Mouse (Mus musculus) forebrain, postnatal 0 days (tissue): ENCODE measurements around the gene Smg9. TPM values are rescaled to one million over a fixed set of nuclear protein-coding genes. Genes with fewer than 3 reads are reported as not detected.

Source experiments
- ATAC-seq: fragments of 200-750 bp; cut with Nextera tagmentation; 2 replicates; pipeline ENCODE4 v1.8.0; 2017; ENCODE audit warnings: mild to moderate bottlenecking, moderate library complexity
- DNase-seq: peaks from one replicate; pipeline ENCODE4 v3.0.0-alpha.2; 2015
- H3K27ac ChIP-seq: fragments of 300-500 bp; sonication (generic); 2 replicates; pipeline ENCODE4 v1.5.1; 2014; ENCODE audit warnings: low read depth, mild to moderate bottlenecking, antibody characterized with exemption, low read length, moderate library complexity, mixed read lengths
- H3K27me3 ChIP-seq: fragments of 300-500 bp; sonication (generic); 2 replicates; pipeline ENCODE4 v1.6.1; 2014; ENCODE audit warnings: mild to moderate bottlenecking, low read length, mixed read lengths; ENCODE audit not compliant: insufficient read depth
- H3K36me3 ChIP-seq: fragments of 300-500 bp; sonication (generic); 2 replicates; pipeline ENCODE4 v1.6.1; 2014; ENCODE audit warnings: mild to moderate bottlenecking, moderate library complexity; ENCODE audit not compliant: insufficient read depth
- H3K4me1 ChIP-seq: fragments of 300-500 bp; sonication (generic); 2 replicates; pipeline ENCODE4 v1.6.1; 2014; ENCODE audit warnings: antibody characterized with exemption; ENCODE audit not compliant: insufficient read depth
- H3K4me2 ChIP-seq: fragments of 300-500 bp; sonication (generic); 2 replicates; pipeline ENCODE4 v1.6.1; 2014; ENCODE audit warnings: low read depth, mild to moderate bottlenecking, moderate library complexity
- H3K4me3 ChIP-seq: fragments of 300-500 bp; sonication (generic); 2 replicates; pipeline ENCODE4 v1.5.1; 2014; ENCODE audit warnings: low read depth, low read length, mixed read lengths
- H3K9ac ChIP-seq: fragments of 300-500 bp; sonication (generic); 2 replicates; pipeline ENCODE4 v1.6.1; 2014; ENCODE audit warnings: mild to moderate bottlenecking
- H3K9me3 ChIP-seq: fragments of 300-500 bp; sonication (generic); 2 replicates; pipeline ENCODE4 v1.6.1; 2016; ENCODE audit warnings: low read length
- CTCF ChIP-seq: sonication (generic); IDR thresholded peaks from 2 replicates; pipeline ENCODE4 v1.5.1; 2016; ENCODE audit warnings: antibody characterized with exemption, control low read depth, low read depth
- whole genome bisulfite sequencing: fragments of 180-500 bp; shearing (Covaris S2); extraction: QIAGEN DNeasy Blood & Tissue Kit; methylation state at CpG from one replicate; pipeline ENCODE4 v1.1.7; 2014; 5-methylcytosine and 5-hydroxymethylcytosine counted together
- polyA plus RNA-seq: library from polyadenylated mRNA; unstranded; fragments of >200 nt; fragmentation: Nextera tagmentation; extraction: Ambion mirVana; gene quantifications from 2 replicates; pipeline ENCODE4 v1.2.1, GENCODE M21; 2015
- total RNA-seq: library from RNA; depleted of rRNA; stranded (reverse); fragments of >200 nt; gene quantifications from 2 replicates; pipeline ENCODE4 v1.2.3, GENCODE M21; 2014

The Smg9 gene
- total and polyA plus RNA-seq, 2 experiments from 2014 or later: 28.5 to 31.8 TPM

DNA sequence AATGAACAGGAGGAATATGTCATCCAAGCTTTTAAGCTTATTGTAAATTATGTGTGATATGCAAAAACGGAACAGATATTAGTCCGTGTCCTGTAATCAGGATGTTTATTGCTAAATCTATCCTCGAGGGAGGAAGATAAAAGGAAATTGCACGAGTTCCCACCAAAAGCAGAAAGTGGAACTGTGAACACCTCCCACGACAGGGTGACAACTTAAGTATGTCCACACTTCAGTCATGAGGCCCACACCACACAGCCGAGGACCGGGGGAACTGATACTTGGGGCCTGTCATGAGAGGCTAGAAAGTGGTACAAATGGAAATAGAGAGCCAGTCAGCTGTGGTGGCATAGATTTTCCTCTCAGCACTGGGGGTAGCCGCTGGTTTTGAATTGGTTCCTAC is 42.9 kb downstream of the Smg9 start:
- no peak overlapping the region for H3K27ac ChIP-seq

DNA sequence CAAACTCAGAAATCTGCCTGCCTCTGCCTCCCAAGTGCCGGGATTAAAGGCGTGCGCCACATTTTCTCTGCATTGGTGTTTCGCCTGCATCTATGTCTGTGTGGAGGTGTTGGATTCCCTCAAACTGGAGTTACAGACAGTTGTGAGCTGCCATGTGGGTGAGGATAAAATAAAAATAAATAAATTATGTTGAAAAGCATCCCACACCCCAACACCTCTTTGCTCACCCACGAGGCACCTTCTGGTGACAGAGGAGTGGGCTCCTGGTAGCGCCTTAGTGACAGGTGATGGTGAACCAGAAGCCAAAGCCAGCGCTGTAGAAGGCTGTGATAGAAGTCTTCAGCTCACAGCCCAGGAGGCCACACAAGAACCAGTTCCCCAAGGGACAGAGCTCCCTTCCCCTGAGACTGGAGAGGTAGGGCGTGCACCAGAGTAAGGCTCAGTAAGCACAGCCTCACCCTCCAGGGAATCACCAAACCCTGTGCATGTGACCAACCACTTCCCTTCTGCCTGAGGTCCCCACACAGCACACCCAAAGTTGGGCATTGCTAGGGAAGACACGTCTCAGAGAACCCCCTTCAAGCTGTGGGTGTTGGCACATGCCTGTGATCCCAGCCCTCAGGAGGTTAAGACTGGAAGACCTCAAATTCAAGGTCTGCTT is 46.0 kb downstream of the Smg9 start:
- no peak for ATAC-seq

More for the DNA sequence above, 42.9 kb downstream of the Smg9 start:
- ATAC-seq: no peak
- Histone ChIP-seq H3K4me1 (no peaks in the 10 kb centered on the region), H3K4me2 (no peak overlapping the region), H3K36me3 (no peaks in the 10 kb centered on the region), H3K9me3 (no peaks in the 10 kb centered on the region), H3K4me3 (no peak overlapping the region), H3K27me3 (no peaks in the 10 kb centered on the region), H3K9ac (no peak overlapping the region)
- WGBS: 76% methylated on average over 8 of the region's 8 CpGs
- TF ChIP-seq CTCF: no peak
- DNase-seq: no peak

DNA sequence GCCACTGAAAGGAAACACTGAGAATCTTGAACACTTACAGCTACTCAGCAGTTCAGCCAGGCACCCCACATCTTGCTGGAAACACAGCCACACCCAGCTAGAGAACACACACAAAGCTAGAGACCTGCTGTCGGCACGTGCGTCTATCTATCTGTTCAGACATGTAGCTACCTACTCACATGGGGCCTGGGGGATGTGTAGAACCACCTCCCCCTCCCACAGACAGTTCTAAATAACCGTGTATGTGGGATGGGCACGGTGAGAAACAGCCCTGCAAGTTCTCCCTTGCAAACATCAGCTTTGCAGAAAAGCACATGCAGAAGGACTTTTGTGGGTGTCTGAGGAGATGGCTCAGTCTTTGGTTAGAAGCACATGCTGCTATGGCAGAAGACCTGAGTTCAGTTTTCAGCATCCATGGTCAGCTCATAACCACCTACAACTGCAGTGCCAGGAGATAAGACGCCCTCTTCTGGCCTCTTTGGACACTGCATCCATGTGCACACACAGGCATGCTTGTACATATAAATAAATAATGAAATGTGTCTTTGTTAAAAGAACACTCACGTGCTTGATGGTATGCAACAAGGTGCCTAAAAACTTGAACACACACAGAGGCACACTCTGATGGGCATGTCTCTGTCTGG is 47.4 kb downstream of the Smg9 start:
- no peak overlapping the region for H3K4me3 ChIP-seq
- no peak overlapping the region for H3K27ac ChIP-seq
- no peak overlapping the region for H3K4me2 ChIP-seq
- no peaks in the 10 kb centered on the region for H3K27me3 ChIP-seq
- ATAC-seq (no peak), DNase-seq (no peak)
- WGBS: 80% methylated on average over 7 of the region's 7 CpGs
- no peaks in the 10 kb centered on the region for H3K36me3 ChIP-seq
- no peaks in the 10 kb centered on the region for H3K4me1 ChIP-seq
- H3K9me3 ChIP-seq: no peaks in the 10 kb centered on the region
- no peak for TF ChIP-seq CTCF
- no peak overlapping the region for H3K9ac ChIP-seq

More for the DNA sequence above, 46.0 kb downstream of the Smg9 start:
- Histone ChIP-seq H3K4me3 (no peak overlapping the region), H3K4me1 (no peaks in the 10 kb centered on the region), H3K9ac (no peak overlapping the region), H3K9me3 (no peaks in the 10 kb centered on the region), H3K27ac (no peak overlapping the region), H3K4me2 (no peak overlapping the region), H3K36me3 (no peaks in the 10 kb centered on the region), H3K27me3 (no peaks in the 10 kb centered on the region)
- no peak for TF ChIP-seq CTCF
- no peak for DNase-seq
- WGBS: 89% methylated on average over 9 of the region's 9 CpGs

DNA sequence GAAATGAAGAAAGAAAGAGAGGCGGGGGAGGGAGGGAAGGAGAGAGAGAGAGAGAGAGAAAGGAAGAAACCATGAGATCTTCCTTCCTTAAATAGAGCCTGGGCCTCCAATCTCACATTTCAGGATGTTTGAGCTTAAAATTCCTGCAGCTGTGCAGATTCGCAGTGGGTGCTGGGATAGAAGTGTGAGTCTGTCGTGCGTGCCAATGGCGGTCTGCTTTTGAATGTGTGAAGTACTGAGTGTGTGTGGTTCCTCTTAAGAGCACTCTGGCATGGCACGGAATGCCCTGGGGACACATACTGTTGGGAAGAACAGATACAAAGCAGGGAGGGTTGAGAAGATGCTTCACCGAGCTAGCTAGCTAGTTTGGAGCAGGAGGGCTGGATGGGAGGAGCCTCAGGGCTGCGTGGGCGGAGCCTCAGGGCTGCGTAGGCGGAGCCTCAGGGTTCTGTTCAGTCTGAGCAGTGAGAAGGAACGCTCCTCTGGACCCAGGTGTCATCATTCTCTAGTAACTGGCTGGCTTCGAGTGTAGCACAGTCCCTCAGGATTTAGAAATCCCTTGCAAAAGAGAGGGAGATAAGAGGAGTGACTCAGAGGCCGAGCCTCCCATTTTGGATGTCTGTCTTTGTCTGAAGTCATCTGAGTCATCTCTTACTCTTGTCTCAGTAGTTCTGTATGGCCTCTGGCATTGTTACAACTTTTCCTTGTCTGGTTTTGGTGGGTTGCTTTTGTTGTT is 49.5 kb downstream of the Smg9 start:
- Histone ChIP-seq H3K27me3 (no peaks in the 10 kb centered on the region), H3K4me1 (no peaks in the 10 kb centered on the region), H3K4me3 (no peak overlapping the region), H3K27ac (0 out of 2 replicates have a peak overlapping the region, but pooled peaks have one; percentile 35), H3K36me3 (no peaks in the 10 kb centered on the region), H3K9me3 (no peaks in the 10 kb centered on the region), H3K9ac (no peak overlapping the region), H3K4me2 (no peak overlapping the region)
- ATAC-seq (peak; percentile 54), DNase-seq (peak; percentile 27)
- WGBS: 63% methylated on average over 14 of the region's 14 CpGs
- TF ChIP-seq CTCF: no peak

DNA sequence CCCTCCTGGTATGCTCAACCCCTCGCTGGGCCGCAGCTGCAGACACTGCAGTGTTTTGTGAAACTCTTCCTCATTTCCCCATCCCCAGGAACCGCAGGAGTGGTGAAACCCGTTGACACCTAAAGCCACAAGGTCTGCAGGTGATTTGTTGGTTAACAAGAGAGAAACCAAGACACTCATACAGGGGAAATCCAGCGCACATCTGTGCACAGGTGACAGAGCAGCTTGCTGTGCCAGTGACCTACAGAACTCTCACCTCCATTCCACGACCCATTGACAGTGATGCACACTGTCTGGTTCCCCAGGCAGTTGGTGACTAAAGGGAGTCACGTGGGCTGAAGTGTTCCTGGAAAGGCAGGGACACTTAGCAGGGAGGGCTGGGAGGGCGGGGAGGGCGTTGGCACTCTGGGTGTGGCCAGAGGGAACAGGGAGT is 51.2 kb downstream of the Smg9 start:
- Histone ChIP-seq H3K27me3 (no peaks in the 10 kb centered on the region), H3K27ac (no peak overlapping the region), H3K9me3 (no peaks in the 10 kb centered on the region), H3K4me1 (no peaks in the 10 kb centered on the region), H3K9ac (no peak overlapping the region), H3K36me3 (no peaks in the 10 kb centered on the region), H3K4me2 (no peak overlapping the region), H3K4me3 (no peak overlapping the region)
- WGBS: 69% methylated on average over 9 of the region's 9 CpGs
- DNase-seq: no peak
- ATAC-seq: no peak
- TF ChIP-seq CTCF: no peak

DNA sequence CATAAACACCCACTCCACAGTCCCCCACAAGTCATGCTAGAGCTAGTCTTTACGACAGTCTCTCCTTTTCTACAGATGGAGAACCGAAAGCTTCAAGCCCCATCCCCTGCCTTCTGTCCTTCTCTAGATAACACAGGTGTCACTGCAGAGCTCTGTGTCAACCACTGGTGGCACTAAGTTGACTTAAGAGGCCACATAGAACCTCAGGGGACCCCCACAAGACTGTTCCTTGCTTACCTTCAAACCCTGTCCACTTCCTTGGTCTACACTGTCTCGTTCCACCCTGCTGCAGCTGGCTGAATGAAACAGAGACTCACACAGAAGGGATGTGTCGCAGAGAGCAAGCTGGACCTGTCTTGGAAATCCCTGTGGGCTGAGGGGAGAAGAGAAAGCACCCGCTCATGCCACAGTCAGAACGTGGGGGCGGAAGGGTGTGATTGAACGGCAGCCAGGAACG is 52.5 kb downstream of the Smg9 start, which contains the start of gene Irgc1:
TSS of gene Irgc1 (minus strand) at position 443 of the 457 bp plus-strand sequence.
- no peak for TF ChIP-seq CTCF
- 82% methylated on average over 9 of the region's 9 CpGs for WGBS
- H3K27ac ChIP-seq: no peak within 1 kb of the TSS

More for the DNA sequence above, 52.5 kb downstream of the Smg9 start, which contains the start of gene Irgc1:
- no peaks in the 10 kb centered on the region for H3K4me1 ChIP-seq
- no peak within 1 kb of the TSS for H3K4me3 ChIP-seq
- no peaks in the 10 kb centered on the region for H3K27me3 ChIP-seq
- ATAC-seq (no peak), DNase-seq (no peak)
- H3K9ac ChIP-seq: no peak within 1 kb of the TSS
- no peak within 1 kb of the TSS for H3K4me2 ChIP-seq
- no peaks in the 10 kb centered on the region for H3K36me3 ChIP-seq
- H3K9me3 ChIP-seq: no peaks in the 10 kb centered on the region
